Mouse (Mus musculus) C2C12 (cell line): ENCODE results near the gene 1500009L16Rik.

Source experiments
- CTCF ChIP-seq: IDR thresholded peaks from one replicate; pipeline ENCODE4 v1.5.1; 2011; ENCODE audit not compliant: control insufficient read depth, insufficient read depth, insufficient read length
- MAX ChIP-seq: IDR thresholded peaks from one replicate; pipeline ENCODE4 v1.6.1; 2011; ENCODE audit warnings: mild to moderate bottlenecking, control low read depth
- MYOD1 ChIP-seq: IDR thresholded peaks from one replicate; pipeline ENCODE4 v1.6.1; 2011; ENCODE audit warnings: low read depth; ENCODE audit not compliant: control insufficient read depth, insufficient read length
- USF1 ChIP-seq: IDR thresholded peaks from one replicate; pipeline ENCODE4 v1.6.1; 2011; ENCODE audit warnings: low read depth, mild to moderate bottlenecking, control low read depth, moderate library complexity

DNA sequence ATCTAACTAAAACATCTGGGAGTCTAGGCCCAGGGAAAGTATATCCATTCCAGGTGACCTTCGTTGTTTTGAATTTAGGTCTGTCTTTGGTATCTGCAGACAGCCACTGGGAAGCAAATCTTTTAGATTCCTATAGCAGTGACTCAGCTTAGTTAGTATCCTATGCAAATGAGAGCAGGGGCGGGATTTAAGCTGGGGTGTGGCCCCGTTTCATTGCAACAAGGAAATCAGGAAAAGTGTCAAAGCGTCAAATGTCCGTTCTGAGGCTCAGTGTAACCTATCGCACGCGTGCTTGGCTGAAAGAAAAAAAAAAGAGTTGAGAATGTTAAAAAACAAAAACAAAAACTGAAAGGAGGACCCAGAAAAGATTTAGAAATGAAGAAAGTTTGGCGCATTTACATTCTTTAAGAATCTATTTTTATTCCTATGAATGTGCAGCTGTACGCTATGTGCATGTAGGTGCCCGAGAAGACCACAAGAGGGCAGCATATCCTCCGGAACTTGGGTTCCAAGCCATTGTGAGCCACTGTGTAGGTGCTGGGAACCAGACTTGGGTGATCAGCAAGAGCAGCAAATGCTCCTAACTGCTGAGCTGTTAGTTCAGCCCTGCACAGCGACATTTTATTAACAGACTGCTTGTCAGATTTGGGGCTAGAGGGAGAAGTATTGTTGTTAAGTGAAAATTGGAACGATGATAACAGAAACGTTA, 1.8 kb downstream of the 1500009L16Rik start:
- TF ChIP-seq CTCF (no peak), USF1 (no peak), MYOD1 (no peak), MAX (no peak)
